Mouse (Mus musculus): Measurements from ENCODE around the gene Emc3.
A peak's percentile ranks its signal among the peaks of the same experiment; 100 is the strongest.

The Emc3 gene

DNA sequence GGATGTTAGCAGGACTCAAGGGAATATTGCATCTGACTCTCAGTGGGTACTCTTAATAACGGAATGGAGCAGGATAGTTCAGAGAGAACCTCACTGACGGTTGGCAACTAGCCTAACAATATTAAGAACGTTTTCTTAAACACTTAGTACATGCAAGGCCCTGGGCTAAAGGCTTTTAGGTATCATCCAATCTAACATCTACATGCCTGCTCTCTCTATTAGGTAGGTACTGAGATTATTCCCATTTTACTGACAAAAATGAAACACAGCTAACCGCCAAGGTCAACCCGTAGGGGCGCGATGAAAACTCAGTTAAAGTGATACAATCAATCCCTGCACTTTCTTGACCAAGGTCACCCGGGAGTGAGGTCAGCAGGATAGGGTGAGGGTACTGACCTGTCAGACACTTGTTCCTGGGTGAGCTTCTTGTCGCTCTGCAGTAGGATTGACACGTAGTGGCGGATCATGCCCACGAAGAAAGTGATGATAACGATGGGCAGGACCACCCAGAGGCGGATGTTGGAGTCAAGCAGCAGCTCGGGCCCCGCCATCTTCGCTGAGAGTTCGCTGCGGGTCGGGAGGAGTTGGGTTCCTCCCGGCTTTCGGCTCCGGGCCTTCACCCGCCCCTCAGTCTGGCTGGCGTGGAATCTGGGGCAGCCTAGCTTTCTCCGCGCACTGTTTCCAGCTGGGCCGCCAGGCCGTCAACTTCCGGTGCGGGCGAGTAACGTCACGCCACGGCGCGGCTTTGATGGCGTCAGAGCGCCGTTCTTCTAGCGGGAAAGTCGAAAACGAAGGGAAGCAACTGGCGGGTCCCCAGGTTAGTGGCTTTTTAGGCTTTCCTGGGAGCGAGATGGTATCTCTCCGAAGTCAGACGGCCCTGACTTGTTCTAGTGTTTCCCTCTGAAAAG, at the start of gene Emc3, which contains the start of gene Fancd2:
Gene Emc3, minus strand, starts transcription at position 721 of the 908 bp plus-strand sequence.
Gene Fancd2, plus strand, starts transcription at position 751 of the 908 bp plus-strand sequence.
- peak; percentile 95 to 96 for DNase-seq (ENCODE audit: low spot score in 2 of 2)

DNA sequence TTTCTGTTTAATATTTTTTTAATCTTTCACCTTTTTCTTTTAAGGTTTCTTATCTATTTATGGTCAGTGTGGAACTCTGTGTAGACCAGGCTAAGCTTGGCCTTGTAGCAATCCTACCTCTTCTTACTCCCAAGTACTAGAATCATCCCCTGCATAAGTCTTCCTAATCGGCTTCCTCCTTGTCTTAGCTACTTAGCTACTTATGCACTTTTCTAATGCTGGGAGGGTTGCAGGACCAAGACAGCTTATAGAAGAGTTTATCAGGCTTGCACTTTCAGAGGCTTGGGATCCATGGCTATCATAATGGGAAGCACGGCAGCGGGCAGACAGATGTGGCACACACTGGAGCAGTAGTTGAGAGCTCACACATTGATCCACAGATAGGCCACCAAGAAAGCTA, 47.9 kb upstream of the Emc3 start:
- no peak for DNase-seq (ENCODE audit: low spot score in 2 of 2)

DNA sequence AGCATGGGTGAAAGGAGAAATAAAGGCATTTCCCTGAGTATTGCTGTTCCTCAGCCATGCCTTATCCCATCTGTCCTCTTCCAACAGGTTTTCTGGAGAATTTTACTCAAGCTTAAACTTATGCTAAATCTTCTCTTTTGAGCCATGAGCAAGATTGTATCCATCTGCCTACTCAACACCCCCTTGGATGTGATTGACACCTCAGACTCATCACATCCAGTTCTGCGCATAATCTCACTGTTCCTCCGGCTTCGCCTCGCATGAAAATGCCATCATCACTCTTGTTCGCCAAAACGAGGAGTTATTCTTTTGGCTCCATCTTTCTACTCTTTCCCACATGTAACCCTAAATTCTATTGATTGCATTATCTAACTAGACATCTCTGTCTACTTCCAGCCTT, 44.6 kb upstream of the Emc3 start:
- DNase-seq (ENCODE audit: low spot score in 2 of 2) = peak; percentile 46 to 61

DNA sequence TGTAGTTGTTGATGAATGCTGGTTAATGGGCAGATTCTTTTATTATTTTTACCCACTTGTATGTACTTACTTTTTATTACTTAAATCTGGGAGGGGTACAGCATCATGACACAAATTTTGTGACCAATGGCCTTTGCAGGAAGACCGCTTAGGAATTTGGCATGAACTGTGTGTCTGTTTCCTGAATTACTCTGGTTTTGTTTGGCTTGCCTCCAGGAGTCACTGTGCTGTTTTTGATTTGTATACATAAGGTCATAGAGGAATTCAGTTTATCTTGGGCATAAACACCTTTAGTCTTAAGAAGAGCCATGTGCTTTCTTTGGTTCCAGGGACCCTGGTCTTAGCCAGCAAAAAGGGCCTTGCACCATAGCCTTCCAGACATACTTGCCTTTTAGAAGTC, 33.1 kb upstream of the Emc3 start:
- DNase-seq (ENCODE audit: low spot score in 2 of 2) = no peak

DNA sequence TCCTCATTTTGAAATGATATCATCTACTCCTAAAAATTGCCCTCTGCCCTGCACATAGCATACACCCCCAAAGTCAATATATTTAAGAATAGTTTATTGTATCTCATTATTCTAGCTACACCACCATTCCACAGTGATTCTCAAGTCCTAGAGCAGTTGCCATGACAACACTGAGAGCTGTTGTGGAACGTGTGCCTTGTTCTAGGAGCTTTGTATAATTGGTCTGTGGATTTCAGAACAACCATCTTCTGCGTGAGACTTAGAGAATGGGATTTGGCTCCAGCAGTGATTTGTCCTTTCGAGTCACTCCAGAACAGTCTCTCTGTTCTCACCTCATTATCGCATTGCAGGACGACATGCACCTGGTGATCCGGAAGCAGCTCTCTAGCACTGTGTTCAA, 28.3 kb upstream of the Emc3 start:
- peak in 1 of 2 experiments; percentile 7 for DNase-seq (ENCODE audit: low spot score in 2 of 2)

DNA sequence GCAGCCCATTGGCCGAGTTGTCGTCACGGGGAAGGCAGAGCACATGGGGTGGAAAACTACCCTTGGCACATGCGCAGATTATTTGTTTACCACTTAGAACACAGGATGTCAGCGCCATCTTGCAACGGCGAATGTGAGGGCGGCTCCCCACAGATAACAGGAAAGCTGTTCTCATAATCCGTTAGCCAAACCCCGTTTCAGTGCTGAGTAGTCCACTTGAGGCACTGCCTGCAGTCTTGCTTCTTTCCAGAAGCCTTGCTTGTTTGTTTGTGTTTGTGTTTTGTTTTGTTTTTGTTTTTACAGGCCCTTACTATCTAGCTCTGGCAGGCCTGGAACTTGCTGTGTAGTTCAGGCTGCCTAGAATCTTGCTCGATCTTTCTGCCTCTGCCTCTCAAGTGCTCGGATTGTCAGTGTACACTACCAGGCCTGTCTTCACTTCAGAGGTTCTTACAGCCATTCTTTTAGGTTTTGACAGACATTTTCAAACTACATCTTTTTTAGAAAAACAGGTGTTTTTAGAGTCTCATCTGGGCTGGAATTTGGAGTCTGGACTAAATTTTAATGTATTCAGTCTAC, 12.5 kb upstream of the Emc3 start:
- DNase-seq (ENCODE audit: low spot score in 2 of 2) = no peak

DNA sequence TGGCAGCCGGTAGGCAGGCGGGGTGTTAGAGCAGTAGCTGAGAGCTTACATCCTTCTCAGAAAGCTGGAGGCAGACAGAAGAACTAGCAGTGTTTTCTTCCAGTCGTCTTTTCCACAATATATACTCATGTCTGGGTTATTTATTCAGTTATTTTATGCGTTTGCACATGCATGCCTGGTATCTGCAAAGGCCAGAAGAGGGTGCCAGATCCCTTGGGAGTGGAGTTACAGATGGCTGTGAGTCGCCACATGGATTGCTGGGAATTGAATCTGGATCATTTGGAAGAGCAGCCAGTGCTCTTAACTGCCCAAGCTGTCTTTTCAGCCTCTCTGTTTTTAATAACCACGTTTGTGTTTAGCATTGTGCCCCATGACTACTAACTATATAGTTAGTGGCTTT, 10.2 kb upstream of the Emc3 start:
- no peak for DNase-seq (ENCODE audit: low spot score in 2 of 2)

DNA sequence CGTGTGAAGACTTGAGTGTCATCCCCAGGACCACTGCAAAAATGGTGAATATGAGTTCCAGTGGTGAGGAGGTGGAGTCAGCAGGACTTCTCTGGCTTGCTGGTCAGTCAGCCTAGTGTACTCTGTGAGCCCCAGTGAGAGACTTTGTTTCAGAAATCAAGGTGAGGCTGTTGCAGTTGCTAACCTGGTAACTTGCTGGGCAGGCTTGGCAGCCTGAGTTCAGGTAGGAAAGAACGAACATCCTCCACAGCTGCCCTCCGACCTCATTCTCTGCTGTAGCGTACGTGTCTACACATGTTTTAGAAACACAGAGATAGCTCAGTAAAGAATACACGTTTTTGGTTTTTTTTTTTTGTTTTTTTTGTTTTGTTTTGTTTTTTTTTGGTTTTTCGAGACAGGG, 3.4 kb upstream of the Emc3 start:
- no peak for DNase-seq (ENCODE audit: low spot score in 2 of 2)

DNA sequence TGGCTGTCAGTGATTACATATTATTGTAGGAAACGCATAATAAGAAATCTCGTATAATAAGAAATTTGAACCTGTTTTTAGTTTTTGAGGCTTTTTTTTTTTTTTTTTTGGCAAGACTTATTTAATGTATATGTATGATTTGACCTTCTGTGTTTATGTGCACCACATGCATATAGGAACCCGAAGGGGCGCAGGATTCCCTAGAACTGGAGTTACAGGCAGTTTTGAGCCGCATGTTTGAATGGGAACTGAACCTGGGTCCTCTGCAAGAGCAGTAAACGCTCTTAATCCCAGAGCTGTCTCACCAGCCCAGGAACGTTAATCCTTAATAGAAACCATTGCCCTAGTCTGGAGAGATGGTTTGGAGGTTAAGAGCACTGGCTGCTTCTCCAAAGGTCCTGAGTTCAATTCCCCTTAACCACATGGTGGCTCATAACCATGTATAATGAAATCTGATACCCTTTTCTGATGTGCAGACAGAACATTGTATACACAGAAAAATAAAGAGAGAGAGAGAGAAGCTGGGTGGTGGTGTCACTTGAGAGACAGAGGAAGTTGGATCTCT, 470 bp upstream of the Emc3 start:
- DNase-seq (ENCODE audit: low spot score in 2 of 2) = no peak

DNA sequence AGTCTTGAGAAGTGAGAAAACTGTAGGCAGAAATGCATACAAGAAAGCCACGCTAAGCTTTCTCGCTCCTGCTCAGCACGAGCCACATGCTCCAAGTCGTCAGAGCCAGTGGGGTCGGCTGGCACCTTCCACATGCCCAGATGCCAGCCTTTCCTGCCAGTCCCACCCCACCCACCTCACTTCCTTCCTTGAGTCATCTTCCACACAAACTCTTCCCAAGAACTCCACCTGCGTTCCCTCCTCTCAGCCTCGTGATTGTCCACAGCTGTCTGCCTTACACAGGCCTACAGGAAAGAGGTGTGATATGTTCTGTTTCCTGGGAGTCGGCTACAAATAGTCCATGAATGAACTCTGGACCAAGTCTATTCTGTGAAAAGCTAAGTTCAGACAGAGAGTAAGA, 8.0 kb downstream of the Emc3 start:
- DNase-seq (ENCODE audit: low spot score in 2 of 2) = peak; percentile 43 to 50

DNA sequence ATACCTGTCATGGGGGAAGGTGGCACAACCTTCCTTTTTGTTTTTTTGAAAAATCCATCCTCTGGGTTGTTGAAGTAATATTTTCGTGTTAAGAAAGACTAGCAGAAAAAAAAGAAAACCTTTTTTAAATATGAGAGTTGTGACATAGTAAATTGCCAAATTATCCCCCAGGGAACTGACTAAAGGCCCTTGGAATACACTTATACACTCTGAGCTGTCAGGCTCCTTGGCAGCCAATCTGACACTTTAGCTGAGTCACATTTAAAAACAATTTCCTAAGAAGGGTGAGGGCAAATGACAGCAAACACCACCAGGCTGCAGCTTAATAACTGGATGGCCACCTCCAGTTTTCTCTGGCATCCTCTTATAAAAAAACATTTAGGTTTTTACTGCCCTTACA, 9.1 kb downstream of the Emc3 start:
- DNase-seq (ENCODE audit: low spot score in 2 of 2) = no peak

DNA sequence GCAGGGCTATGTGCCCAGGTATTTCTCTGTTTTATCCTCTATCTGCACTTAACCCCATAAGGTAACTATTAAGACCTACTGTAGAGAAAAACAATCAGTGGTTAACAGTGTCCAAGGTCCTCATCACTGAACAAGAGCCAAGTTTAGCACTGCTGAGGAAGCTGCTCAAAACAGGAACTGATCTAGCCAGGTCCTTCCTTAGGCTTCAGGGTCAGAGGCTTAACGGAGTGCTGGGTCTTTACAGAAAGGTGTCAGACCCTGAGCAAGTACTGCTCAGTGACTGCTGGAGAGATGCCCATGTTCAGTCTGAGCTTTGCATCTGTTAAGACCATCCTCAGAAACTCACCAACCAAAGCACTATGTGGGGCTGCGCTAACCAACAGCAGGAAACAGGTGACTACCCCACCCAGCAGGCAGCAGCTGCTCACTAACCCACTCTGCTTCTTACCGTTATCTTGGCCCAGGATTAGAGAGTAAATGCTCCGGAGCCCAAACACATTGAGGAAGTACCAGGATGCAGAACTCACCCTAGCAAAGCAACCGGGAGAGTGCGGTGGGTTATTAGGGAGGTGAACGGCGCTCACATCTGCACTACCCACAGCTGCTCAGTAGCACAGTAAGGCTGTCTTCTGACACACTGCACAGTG, 13.9 kb downstream of the Emc3 start:
- DNase-seq (ENCODE audit: low spot score in 2 of 2) = no peak

DNA sequence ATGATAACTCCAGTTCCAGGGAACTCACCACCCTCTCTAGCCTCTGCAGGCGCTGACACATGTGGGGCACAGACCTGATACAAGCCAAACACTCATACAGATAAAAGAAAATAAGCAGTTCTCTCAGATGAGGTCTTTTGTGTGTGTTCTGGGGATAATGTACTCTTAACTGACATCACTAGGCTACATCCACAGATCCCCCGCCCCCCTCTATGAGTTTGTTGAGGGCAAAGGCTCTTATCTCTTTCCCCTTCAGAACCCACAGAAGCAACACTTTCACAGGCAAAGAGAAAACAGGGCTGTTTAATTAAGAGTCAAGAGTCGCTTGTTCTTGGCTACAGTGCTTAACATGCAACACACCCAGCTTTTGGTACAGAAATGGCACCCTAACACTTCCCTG, 16.9 kb downstream of the Emc3 start:
- DNase-seq (ENCODE audit: low spot score in 2 of 2) = no peak

DNA sequence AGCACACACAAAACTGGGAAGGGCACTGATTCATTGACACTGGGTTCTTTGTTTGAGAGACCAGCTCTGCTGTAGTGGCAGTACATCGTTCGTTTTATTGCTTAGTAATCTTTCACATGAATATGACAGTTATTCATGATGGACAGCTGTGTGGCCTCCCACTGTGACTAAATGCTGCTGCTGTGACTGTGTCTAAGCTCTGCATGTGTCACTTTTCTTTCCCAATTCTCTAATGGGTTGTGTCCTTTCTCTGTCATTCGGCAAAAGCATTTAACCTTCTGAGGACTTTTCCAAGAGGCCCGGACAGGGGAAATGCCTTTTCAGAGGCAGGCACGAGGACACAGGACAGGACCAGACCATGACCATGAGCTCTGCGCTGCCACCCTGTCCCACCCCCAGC, 17.5 kb downstream of the Emc3 start:
- no peak for DNase-seq (ENCODE audit: low spot score in 2 of 2)

DNA sequence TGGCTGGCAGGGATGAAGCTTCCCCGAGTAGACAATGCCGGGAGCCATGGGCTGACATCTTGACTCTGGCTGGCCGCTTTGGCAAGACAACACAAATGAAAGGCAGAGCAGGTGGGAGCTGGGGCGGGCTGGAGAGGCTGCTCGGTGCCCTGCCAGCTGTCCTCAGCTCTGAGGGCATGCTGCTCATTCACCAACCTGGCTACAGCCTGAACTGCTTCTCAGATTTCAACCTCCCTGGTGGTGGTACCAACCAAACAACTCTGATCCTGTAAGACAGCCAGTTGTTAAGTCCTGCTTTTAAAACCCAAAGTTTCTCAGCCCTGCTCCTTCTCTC, 22.5 kb downstream of the Emc3 start:
- DNase-seq (ENCODE audit: low spot score in 2 of 2) = no peak

DNA sequence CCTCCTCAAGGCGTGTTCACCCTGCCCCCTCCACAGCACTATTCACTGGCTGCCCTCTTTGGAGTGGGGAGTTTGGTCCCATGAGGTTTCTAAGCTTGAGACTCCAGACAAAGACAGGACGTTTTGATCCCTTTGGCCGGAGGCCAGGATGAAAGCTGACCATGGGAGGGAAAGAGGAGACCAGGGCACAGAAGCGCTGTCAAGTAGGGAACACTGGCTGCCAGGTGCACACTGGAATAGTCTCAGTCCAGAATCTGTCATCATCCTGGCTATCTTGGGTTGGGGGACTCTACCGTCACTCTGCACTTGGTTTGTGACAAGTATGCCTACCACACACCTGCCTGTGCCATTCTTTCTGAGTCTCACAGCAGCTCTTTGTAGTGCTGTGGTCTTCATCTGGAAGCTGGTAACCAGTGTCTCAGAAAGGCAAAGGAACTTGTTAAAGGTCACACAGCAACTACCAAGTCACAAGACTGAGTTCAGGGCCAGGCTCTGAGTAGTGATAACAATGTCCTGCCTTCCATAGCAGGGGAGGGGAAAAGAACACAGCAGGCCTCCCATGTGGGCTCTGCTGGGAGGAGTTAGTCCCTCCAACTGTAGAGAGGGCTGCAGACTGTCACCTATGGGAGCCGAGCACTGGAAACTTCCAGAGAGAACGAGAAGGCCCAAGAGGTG, 23.0 kb downstream of the Emc3 start:
- DNase-seq (ENCODE audit: low spot score in 2 of 2) = no peak

DNA sequence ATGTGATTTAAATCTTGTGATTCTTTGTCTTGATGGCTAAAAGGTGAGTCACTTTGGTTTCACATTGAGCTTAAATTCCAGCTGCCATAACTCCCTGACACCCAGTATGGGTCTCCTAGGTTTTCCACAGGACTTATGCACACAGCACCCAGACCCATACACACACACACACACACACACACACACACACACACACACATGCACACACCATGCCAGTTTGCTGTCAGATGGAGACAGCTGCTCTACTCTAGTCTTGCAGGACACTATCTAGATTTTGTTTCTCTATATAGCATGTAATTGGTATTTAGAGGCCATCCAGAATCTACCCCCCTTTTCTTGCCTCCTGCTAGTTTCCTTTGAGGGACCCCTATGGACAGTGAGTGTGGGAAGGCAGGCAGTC, 24.3 kb downstream of the Emc3 start:
- DNase-seq (ENCODE audit: low spot score in 2 of 2) = no peak

DNA sequence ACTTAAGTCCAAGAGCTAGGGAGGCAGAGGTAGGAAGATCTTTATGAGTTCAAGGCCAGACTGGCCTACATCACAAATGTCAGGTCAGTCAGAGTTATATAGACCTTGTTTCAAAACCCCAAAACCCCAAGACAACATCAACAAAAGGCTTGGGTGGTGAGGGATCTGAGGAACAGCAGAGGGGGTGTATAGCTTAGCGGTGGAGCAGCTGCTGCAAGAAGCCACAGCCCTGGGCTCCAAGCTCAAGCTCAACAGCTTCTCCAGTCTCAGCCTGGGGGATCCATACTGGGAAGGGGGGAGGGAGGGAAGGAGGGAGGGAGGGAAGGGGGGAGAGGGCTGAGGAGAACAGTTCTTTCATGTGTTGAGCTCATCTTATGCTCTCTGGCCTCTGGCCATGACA, 25.8 kb downstream of the Emc3 start:
- DNase-seq (ENCODE audit: low spot score in 2 of 2) = no peak

DNA sequence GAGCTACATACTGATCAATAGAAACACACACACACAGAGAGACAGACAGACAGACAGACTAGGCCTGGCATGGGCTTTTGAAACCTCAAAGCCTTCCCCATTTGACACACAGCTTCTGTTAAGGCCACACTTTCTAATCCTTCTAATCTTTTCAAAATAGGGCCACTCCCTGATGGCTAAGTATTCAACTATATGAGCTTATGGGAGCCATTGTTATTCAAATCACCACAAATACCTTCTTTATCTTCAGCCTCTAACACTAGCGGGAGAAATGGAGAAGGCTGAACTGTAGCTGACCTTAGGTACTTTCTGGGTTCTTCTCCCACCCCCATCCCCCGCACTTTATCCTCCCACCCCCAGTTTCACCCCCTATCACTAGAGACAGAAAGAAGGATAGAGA, 28.7 kb downstream of the Emc3 start:
- DNase-seq (ENCODE audit: low spot score in 2 of 2) = no peak

DNA sequence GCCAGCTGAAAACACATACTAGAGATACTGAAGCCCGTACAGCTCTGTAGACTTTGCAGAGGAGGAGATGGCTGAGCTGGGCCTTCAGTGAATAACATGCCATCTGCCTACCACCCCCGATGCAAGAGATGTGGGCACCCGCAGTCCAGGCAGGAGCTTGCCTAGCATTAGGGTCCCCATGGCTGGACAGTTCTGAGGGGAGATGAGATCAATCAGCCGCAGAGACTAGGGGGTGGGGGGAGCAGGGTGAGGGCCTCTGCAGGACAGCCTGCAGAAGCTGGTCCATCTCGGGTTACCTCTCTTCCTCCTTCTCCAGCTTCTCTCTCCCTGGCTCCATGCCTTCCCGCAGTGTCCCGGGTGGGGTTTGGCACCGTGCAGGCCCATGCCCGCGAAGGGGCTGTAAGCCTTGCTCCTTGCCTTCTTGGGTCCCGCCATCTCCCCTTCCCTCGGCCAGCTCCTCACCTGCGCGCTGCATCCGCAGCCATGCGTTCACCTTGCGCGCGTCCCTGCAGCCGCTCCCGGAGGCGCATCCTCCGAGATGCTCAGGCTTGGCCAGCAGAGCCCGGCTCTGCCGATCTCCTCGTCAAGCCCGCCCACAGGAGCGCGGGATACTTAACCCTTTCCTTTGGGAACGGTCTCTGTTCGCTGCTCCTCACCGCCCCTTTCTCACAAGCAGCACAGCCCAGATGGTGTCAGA, 29.9 kb downstream of the Emc3 start, which contains the start of gene Prrt3:
Gene Prrt3, minus strand, starts transcription at position 544 of the 697 bp plus-strand sequence.
- DNase-seq (ENCODE audit: low spot score in 2 of 2) = peak; percentile 78 to 84

DNA sequence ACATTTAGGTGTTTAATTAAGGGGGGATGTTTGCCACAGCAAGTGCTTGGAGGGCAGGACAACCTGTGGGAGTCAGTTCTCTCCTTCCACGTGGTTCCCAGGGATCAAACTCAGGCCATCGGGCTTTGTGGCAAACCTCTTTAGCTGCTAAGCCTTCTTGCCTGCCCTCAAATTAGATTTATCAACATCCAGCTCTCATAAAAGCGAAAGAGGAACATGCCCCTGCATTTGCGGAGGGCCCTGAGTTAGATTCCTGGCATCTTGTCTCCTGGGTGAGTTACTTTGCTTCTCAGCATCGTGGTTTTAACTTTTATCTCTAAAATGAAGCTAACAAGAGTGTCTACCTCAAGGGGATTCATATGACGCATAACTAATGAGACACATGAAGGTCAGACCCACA, 32.1 kb downstream of the Emc3 start:
- DNase-seq (ENCODE audit: low spot score in 2 of 2) = no peak

All from right cerebral cortex, adult 2 months (tissue).